Mouse (Mus musculus) Muller cell, postnatal 12 days (primary cell): Measurements from ENCODE around the gene Ctla4.
A peak's percentile ranks its signal among the peaks of the same experiment; 100 is the strongest.

Source experiments
- DNase-seq: peaks from one replicate; pipeline ENCODE4 v3.0.0-alpha.2; 2015; ENCODE audit errors: inconsistent ontology term

Gene Ctla4

GRCm38 (mm10) chr1:60865167-60865566 lies 21.6 kb upstream of the Ctla4 start:
- no peak for DNase-seq

- no peak for DNase-seq
Observed at GRCm38 (mm10) chr1:60866043-60866442, 20.8 kb upstream of the Ctla4 start.

GRCm38 (mm10) chr1:60868333-60869277 lies 18.2 kb upstream of the Ctla4 start:
- peak; percentile 54 for DNase-seq

GRCm38 (mm10) chr1:60875267-60875666 lies 11.5 kb upstream of the Ctla4 start:
- no peak for DNase-seq

GRCm38 (mm10) chr1:60880116-60880867 lies 6.5 kb upstream of the Ctla4 start:
- no peak for DNase-seq

- DNase-seq = no peak
Observed at GRCm38 (mm10) chr1:60882792-60883191, 4.0 kb upstream of the Ctla4 start.

- DNase-seq = no peak
Observed at GRCm38 (mm10) chr1:60883279-60883678, 3.5 kb upstream of the Ctla4 start.

- DNase-seq = no peak
Observed at GRCm38 (mm10) chr1:60884611-60885010, 2.2 kb upstream of the Ctla4 start.

GRCm38 (mm10) chr1:60898127-60898932 lies 11.5 kb downstream of the Ctla4 start:
- no peak for DNase-seq

GRCm38 (mm10) chr1:60898933-60899210 lies 12.1 kb downstream of the Ctla4 start:
- no peak for DNase-seq

- DNase-seq = no peak
Observed at GRCm38 (mm10) chr1:60899244-60899643, 12.4 kb downstream of the Ctla4 start.

GRCm38 (mm10) chr1:60902547-60902946 lies 15.7 kb downstream of the Ctla4 start:
- no peak for DNase-seq

- DNase-seq = no peak
Observed at GRCm38 (mm10) chr1:60903126-60903525, 16.3 kb downstream of the Ctla4 start.

GRCm38 (mm10) chr1:60904456-60904978 lies 17.7 kb downstream of the Ctla4 start:
- no peak for DNase-seq

- no peak for DNase-seq
Observed at GRCm38 (mm10) chr1:60907466-60907865, 20.7 kb downstream of the Ctla4 start.

GRCm38 (mm10) chr1:60908751-60909161 lies 22.0 kb downstream of the Ctla4 start:
- no peak for DNase-seq

- DNase-seq = no peak
Observed at GRCm38 (mm10) chr1:60909746-60910145, 22.9 kb downstream of the Ctla4 start.

GRCm38 (mm10) chr1:60910796-60911195 lies 24.0 kb downstream of the Ctla4 start:
- DNase-seq = no peak

GRCm38 (mm10) chr1:60911631-60912030 lies 24.8 kb downstream of the Ctla4 start:
- DNase-seq = no peak

GRCm38 (mm10) chr1:60913305-60913704 lies 26.5 kb downstream of the Ctla4 start:
- DNase-seq = no peak

GRCm38 (mm10) chr1:60916281-60916781 lies 29.5 kb downstream of the Ctla4 start:
- DNase-seq = no peak
